ENCODE assay signal across 26 mouse cellular contexts in the genomic region with DNA sequence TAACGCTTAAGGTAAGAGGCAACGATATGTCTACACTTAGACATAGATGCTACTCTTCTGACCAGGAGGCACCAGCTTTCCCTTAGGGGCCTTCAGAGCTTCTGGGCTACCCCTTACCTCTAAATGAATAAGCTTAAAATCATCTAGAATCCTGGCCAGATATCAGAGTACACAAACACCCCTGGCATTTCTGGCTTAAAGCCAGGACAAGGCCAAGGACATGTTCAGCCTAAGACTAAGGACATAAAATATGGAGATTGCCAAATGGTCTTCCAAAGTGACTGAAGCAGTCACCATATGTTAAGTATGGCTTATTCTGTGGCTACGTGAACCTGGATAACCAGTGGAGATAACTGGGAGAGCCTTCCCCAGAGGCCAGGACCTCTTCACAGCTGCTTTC.
"Had no signal": no experiment of that assay in that cellular context is flagged by ENCODE, and none has a peak within 500 bp of the region (broad histone marks: within the 10 kb centered on the region; RNA-seq: fewer than 3 reads in every experiment).

No protein-coding gene starts in this region.

- H3K36me3 ChIP-seq: heart, embryonic 10.5 days; heart, embryonic 12.5 days; hindbrain, embryonic 10.5 days; hindbrain, embryonic 12.5 days; intestine, embryonic 15.5 days; limb, embryonic 13.5 days; limb, embryonic 15.5 days; liver, embryonic 12.5 days had no signal

- H3K4me2 ChIP-seq: heart, embryonic 12.5 days; hindbrain, embryonic 12.5 days; hindbrain, embryonic 14.5 days; intestine, embryonic 15.5 days; limb, embryonic 13.5 days; limb, embryonic 15.5 days; liver, embryonic 12.5 days had no signal

- DNase-seq: gastrocnemius, postnatal 10 days; gastrocnemius, postnatal 25 days; heart, adult 18-20 months; heart, postnatal 10 days; heart, postnatal 4 days; kidney, adult 2 months; kidney, adult 9 months; kidney, postnatal 14 days; layer of hippocampus, adult 9-11 months; layer of hippocampus, postnatal 36 days; left cerebral cortex, postnatal 4 days; lung, adult 18-20 months had no signal

- H3K27me3 ChIP-seq: heart, embryonic 12.5 days; hindbrain, embryonic 12.5 days; intestine, embryonic 15.5 days; limb, embryonic 13.5 days; limb, embryonic 15.5 days; liver, embryonic 12.5 days had no signal

- H3K4me1 ChIP-seq: heart, embryonic 10.5 days; heart, embryonic 12.5 days; hindbrain, embryonic 10.5 days; hindbrain, embryonic 12.5 days; intestine, embryonic 15.5 days; limb, embryonic 13.5 days; limb, embryonic 15.5 days; liver, embryonic 12.5 days had no signal

- H3K4me3 ChIP-seq: heart, embryonic 10.5 days; heart, embryonic 12.5 days; hindbrain, embryonic 10.5 days; hindbrain, embryonic 12.5 days; intestine, embryonic 15.5 days; limb, embryonic 13.5 days; limb, embryonic 15.5 days; liver, embryonic 12.5 days had no signal

- ATAC-seq: hindbrain, embryonic 16.5 days; inflammation-experienced regulatory T-cells, adult 6 months; intestine, embryonic 15.5 days; intestine, postnatal 0 days; liver, embryonic 12.5 days had no signal

- H3K27ac ChIP-seq: heart, embryonic 10.5 days; hindbrain, embryonic 10.5 days; hindbrain, embryonic 12.5 days; hindbrain, embryonic 14.5 days; intestine, embryonic 15.5 days; kidney, postnatal 0 days; limb, embryonic 13.5 days; limb, embryonic 15.5 days; liver, embryonic 12.5 days; liver, embryonic 14.5 days had no signal

- H3K9me3 ChIP-seq: heart, embryonic 10.5 days; heart, embryonic 12.5 days; hindbrain, embryonic 10.5 days; hindbrain, embryonic 12.5 days; intestine, embryonic 15.5 days; limb, embryonic 13.5 days; limb, embryonic 15.5 days had no signal

- H3K9ac ChIP-seq: heart, embryonic 12.5 days; hindbrain, embryonic 12.5 days; hindbrain, embryonic 14.5 days; intestine, embryonic 15.5 days; limb, embryonic 13.5 days; limb, embryonic 15.5 days; liver, embryonic 12.5 days; liver, embryonic 14.5 days had no signal
